Mouse (Mus musculus): ENCODE results near the gene Amn. TPM values are rescaled to one million over a fixed set of nuclear protein-coding genes. Genes with fewer than 3 reads are reported as not detected.

Gene Amn
- total and polyA plus RNA-seq, 3 experiments: 0.12 to 0.14 TPM; not detected in 1

- H3K4me3 ChIP-seq (ENCODE audit: control insufficient read depth in 1 of 2, insufficient read depth in 1 of 2, low read depth in 2 of 2, low read length in 2 of 2): no peak overlapping the region
- H3K27ac ChIP-seq (ENCODE audit: control insufficient read depth, low read depth, low read length): no peak overlapping the region
- H3K9me3 ChIP-seq (replicated peaks; ENCODE audit: insufficient read depth, low read length): no peaks in the 10 kb centered on the region
- no peaks in the 10 kb centered on the region for H3K79me2 ChIP-seq (ENCODE audit: control insufficient read depth, insufficient read depth, low read length, poor library complexity)
- DNase-seq (ENCODE audit: low read depth, low spot score): no peak
- H3K36me3 ChIP-seq (ENCODE audit: control insufficient read depth in 1 of 2, insufficient read depth in 2 of 2, low read length in 2 of 2): no peaks in the 10 kb centered on the region
- H3K27me3 ChIP-seq (ENCODE audit: control insufficient read depth in 1 of 2, insufficient read depth in 2 of 2, low read length in 2 of 2): no peaks in the 10 kb centered on the region; a peak in 2 of 4 replicates
- H3K4me1 ChIP-seq (ENCODE audit: control insufficient read depth in 1 of 2, insufficient read depth in 2 of 2, low read length in 2 of 2): no peaks in the 10 kb centered on the region
- no peak for TF ChIP-seq GABPA (IDR thresholded peaks at IDR 0.05; ENCODE audit: low read depth, low read length)
- TF ChIP-seq CHD2 (IDR thresholded peaks at IDR 0.05; ENCODE audit: low read length): no peak
- TF ChIP-seq GATA1 (IDR thresholded peaks at IDR 0.05; ENCODE audit: low read depth, low read length): no peak
- no peak for TF ChIP-seq SMC3 (IDR thresholded peaks at IDR 0.05; ENCODE audit: low read depth, low read length)
- no peak for TF ChIP-seq TAL1 (IDR thresholded peaks at IDR 0.05; ENCODE audit: low read length)
- no peak for TF ChIP-seq MAX (IDR thresholded peaks at IDR 0.05; ENCODE audit: low read length)
- TF ChIP-seq RAD21 (IDR thresholded peaks at IDR 0.05; ENCODE audit: low read depth, low read length): no peak
- TF ChIP-seq TCF12 (IDR thresholded peaks at IDR 0.05; ENCODE audit: low read depth, low read length): no peak
- TF ChIP-seq E2F4 (IDR thresholded peaks at IDR 0.05; ENCODE audit: borderline replicate concordance, low read depth, low read length): no peak
- no peak for TF ChIP-seq ELF1 (IDR thresholded peaks at IDR 0.05; ENCODE audit: low read depth, low read length)
- TF ChIP-seq MAZ (IDR thresholded peaks at IDR 0.05; ENCODE audit: low read depth, low read length): no peak
- TF ChIP-seq TBP (IDR thresholded peaks at IDR 0.05; ENCODE audit: low read depth, low read length): no peak
- TF ChIP-seq SIN3A (IDR thresholded peaks at IDR 0.05; ENCODE audit: low read length): no peak
- no peak for TF ChIP-seq POLR2AphosphoS2 (IDR thresholded peaks at IDR 0.05; ENCODE audit: low read length)
- no peak for TF ChIP-seq HCFC1 (IDR thresholded peaks at IDR 0.05; ENCODE audit: low read depth, low read length)
- TF ChIP-seq CTCF (IDR thresholded peaks at IDR 0.05 in 2 of 3, conservative IDR thresholded peaks at IDR 0.05 in 1 of 3; ENCODE audit: control insufficient read depth in 1 of 3, insufficient read depth in 1 of 3, low read depth in 2 of 3, low read length in 3 of 3, poor library complexity in 1 of 3, severe bottlenecking in 1 of 3): no peak
- TF ChIP-seq ZMIZ1 (IDR thresholded peaks at IDR 0.05; ENCODE audit: low read depth, low read length): no peak
- TF ChIP-seq MYC (IDR thresholded peaks at IDR 0.05; ENCODE audit: low read depth, low read length): no peak
- no peak for TF ChIP-seq CHD1 (IDR thresholded peaks at IDR 0.05; ENCODE audit: low read depth, low read length)
- H3K9ac ChIP-seq (ENCODE audit: control insufficient read depth, low read depth, low read length, poor library complexity, severe bottlenecking): no peak overlapping the region
Observed at GRCm38 (mm10) chr12:111293025-111293424, 22.1 kb downstream of the Amn start.

DNA sequence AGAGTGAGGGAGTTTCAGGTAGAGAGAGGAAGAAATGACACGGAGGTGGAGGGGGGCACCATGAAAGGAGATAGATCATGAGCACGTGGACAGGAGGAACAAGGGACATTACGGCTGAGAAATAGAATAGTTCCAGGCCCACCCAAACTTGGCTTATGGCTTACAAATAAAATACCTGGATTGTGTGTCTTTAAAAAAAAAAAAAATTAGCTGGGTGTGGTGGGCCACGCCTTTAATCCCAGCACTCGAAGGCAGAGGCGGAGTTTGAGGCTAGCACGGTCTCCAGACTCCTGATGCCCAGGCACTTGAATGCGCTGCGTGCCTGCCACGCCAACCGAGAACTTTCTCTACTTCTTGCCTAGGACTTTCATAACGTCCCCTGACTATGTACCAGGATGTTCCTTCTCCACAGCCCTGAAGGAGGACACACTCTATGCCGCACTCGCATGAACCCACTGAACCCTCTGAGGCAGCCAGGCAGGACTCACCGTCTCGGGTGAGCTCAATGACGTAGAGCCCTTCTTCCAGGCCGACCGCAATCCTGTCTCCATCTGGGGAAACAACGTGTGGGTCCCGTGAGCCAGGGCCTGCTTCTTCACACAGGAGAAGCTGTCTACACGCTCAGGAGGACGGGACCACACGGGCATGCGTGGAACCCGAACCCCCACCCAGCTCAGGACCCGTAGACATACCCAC lies 30.6 kb downstream of the Amn start:
- TF ChIP-seq MAZ (IDR thresholded peaks at IDR 0.05; ENCODE audit: low read depth, low read length): no peak
- 0 out of 2 replicates have a peak, but pooled peaks have one; percentile 27 for TF ChIP-seq ZNF384 (IDR thresholded peaks at IDR 0.05; ENCODE audit: low read depth, low read length)
- no peak overlapping the region for H3K9ac ChIP-seq (ENCODE audit: control insufficient read depth, low read depth, low read length, poor library complexity, severe bottlenecking)
- no peaks in the 10 kb centered on the region; a peak in 1 of 4 replicates for H3K27me3 ChIP-seq (ENCODE audit: control insufficient read depth in 1 of 2, insufficient read depth in 2 of 2, low read length in 2 of 2)
- H3K4me1 ChIP-seq (ENCODE audit: control insufficient read depth in 1 of 2, insufficient read depth in 2 of 2, low read length in 2 of 2): no peaks in the 10 kb centered on the region
- no peaks in the 10 kb centered on the region for H3K79me2 ChIP-seq (ENCODE audit: control insufficient read depth, insufficient read depth, low read length, poor library complexity)
- H3K4me3 ChIP-seq (ENCODE audit: control insufficient read depth in 1 of 2, insufficient read depth in 1 of 2, low read depth in 2 of 2, low read length in 2 of 2): no peak overlapping the region
- H3K27ac ChIP-seq (ENCODE audit: control insufficient read depth, low read depth, low read length): no peak overlapping the region
- no peaks in the 10 kb centered on the region for H3K36me3 ChIP-seq (ENCODE audit: control insufficient read depth in 1 of 2, insufficient read depth in 2 of 2, low read length in 2 of 2)
- no peaks in the 10 kb centered on the region for H3K9me3 ChIP-seq (replicated peaks; ENCODE audit: insufficient read depth, low read length)
- no peak for DNase-seq (ENCODE audit: low read depth, low spot score)

All from MEL (cell line).